Mouse (Mus musculus): ENCODE measurements at regions not wholly inside any gene's neighbourhood (a gene's known extent, or its start where the extent isn't known, plus 50 kb on each side); places are given as distances from the start of the nearest gene placed in this dataset.

GRCm38 (mm10) chr15:59904741-59905140, 111.7 kb downstream of the 4933412E24Rik start:
- no peak for TF ChIP-seq CTCF (IDR thresholded peaks at IDR 0.05)
- TF ChIP-seq EP300 (IDR thresholded peaks at IDR 0.05; ENCODE audit: insufficient read depth, low read depth, low read length) = no peak
- no peak for TF ChIP-seq POLR2A (IDR thresholded peaks at IDR 0.05; ENCODE audit: insufficient read depth, low read depth, low read length)
